Mouse (Mus musculus) E14TG2a.4 (cell line): ENCODE measurements around the gene Urad.

Source experiments
- CTCF ChIP-seq: conservative IDR thresholded peaks from 2 replicates; pipeline ENCODE4 v1.5.1; 2014; ENCODE audit warnings: low read length
- NANOG ChIP-seq: IDR thresholded peaks from 2 replicates; pipeline ENCODE4 v1.6.1; 2014; ENCODE audit warnings: borderline replicate concordance, low read length, mixed read lengths
- POU5F1 ChIP-seq: IDR thresholded peaks from 2 replicates; pipeline ENCODE4 v1.6.1; 2014; ENCODE audit warnings: low read length, borderline replicate concordance

DNA sequence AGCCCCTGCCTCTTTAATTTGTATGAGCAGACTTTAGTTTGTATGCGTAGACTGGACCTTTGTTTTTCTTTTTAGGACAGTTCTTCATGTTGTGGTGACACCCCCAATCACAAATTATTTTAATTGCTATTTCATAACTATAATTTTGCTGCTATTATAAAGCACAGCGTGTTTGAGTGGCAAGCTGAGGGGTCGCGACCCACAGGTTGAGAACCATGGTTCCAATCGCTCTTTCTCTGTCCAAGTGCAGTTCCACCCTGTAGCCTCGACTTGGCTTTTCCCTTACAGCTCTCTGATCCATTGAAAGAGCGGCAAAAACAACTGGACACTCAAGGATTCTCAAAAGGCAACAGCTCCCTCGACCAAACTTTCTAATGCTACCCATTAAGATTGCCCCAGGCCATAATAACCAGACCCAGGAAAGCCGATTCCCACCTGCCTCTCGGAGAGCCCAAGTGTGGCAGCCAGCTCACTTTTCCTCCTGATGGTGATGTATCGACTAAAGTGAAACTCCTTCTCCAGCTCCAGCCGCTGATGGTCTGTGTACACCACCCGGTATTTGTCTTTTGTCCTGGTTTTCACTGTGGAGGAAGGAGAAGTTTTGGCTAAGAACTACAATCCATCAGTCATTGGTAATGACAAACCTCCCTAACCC lies 19.4 kb downstream of the Urad start:
- TF ChIP-seq CTCF (no peak), POU5F1 (no peak), NANOG (no peak)
